Mouse (Mus musculus) layer of hippocampus, adult 9-11 months (tissue): ENCODE measurements around the gene Ly6c1.
A peak's percentile ranks its signal among the peaks of the same experiment; 100 is the strongest.
"Not testable (repeated sequence)": the region's sequence is repeated elsewhere in the genome, so short reads cannot be mapped to it uniquely, and the experiment has no call there.

Experiments
- DNase-seq: peaks from one replicate; pipeline ENCODE4 v3.0.0; 2022

The Ly6c1 gene

DNA sequence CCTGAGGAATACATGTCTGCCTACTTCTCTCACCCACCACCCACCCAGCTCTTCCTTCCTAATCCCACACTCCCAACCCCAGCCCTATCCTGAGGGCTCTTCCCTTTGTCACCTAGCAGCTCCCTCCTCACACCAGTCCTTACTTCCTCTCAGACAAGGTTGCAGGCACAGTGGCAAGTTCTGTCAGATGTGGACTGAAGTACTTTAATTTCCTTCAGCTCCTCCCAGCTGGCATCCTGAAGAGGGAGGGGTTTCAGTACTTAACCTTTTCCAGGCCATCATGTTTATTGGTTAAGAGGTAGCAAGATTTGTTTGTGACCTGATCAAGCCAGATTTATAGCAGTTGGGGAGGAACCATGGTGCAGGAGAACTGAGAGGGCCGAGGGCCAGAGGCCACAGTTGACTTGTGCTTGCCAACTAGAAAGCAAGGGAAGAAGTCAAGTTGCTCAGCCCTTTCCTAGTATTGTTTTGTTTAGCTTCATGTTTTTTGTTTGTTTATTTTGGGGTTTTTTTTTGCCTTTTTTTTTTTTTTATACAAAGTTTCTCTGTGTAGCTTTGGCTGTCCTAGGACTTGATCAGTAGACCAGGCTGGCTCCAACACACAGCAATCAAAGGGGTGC is at the start of gene Ly6c1:
TSS of gene Ly6c1 (minus strand) at position 189 of the 620 bp plus-strand sequence.
- not testable (repeated sequence) for DNase-seq

DNA sequence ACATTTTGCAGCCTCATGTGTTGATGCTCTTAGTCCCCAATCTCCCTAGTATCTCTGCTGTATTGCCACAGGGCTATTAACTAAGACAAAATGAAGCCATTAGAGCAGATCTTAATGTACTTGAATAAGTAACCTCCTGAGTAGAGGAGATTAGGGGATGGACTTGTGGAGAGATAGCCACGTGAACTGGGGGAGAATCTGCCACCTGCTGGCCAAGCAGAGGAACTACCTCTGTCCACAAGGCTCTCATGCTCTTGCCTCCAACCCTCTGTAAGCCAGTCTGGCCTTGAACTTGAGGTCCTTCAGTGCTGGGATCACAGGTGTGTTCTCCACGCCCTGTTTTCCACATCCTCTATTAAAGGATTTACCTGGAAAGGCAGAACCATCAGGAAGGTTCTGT is 39.4 kb upstream of the Ly6c1 start:
- not testable (repeated sequence) for DNase-seq

DNA sequence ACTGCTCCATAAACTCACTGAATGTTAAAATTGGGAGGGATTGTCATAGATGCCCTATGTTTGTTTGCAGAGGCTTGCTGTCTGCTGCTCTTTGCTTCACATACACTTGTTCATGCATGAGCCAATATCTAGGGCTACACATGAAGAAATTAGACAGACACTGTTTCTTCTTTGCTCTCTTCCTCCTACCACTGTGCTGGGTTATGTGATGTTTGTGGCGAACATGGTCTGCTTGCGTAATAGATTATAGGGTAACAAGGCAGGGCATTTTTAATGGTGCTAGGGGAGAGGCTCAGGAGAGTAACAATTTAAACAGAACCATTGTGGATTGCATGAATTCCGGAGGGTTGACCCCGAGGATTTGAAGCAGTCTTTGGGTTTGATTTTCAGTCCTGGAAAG is 21.3 kb upstream of the Ly6c1 start:
- no peak for DNase-seq

DNA sequence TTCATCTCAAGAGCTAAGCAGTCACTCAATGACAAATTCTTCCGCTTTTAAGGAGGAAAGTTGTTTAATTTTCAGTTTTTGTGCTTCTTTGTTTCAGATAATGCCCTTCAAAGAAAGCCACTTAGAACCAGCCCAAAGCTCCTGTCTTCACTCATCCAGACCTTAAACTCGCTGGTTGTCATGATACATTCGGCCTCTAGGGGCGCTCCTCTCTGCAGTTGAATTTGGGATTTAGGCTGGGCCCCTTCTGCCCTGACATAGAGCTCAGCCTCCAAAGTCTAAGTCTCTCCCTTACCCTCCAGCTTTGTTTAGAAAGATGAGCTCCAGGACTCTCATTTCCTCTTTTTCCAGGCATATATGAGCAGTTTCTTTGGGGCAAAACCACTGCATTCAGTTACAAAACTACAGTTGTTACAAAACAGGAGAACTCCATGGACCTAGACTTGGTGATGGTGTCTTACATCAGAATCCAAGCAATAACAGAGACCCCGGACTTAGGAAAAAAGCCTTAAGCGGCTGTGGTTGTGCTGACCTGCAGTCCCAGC is 13.5 kb upstream of the Ly6c1 start:
- DNase-seq = peak; percentile 21

DNA sequence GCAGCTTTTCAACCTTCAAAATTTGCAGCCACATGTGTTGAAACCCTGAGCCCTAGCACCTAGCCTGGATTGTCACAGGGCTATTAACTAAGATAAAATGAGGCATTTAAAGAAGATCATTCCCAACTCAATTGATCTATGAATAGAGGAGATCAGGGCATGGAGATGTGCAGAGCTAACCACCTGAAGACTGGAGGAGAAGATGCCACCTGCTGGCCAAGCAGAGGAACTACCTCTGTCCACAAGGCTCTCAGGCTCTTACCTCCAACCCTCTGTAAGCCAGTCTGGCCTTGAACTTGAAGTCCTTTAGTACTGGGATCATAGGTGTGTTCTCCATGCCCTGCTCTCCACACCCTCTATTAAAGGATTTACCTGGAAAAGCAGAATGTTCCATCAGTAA is 11.9 kb upstream of the Ly6c1 start:
- DNase-seq = no peak

DNA sequence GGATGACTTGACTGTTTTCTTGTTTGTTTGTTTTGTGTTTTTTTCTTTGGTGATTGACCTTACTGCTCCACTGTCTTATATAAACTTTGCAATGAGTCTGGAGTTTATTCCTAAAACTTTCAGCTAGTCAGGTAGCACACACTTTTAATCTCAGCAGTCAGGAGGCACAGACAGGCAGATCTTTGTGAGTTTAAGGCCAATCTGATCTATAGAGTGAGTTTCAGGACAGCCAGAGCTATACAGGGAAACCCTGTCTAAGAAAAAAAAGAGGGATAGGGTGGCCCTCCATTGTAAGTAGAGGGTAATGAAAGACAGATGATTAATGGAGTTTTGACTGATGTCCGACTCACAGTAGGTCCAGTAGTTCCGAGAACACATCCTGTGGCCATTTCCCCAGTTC is 7.4 kb upstream of the Ly6c1 start:
- DNase-seq = no peak

DNA sequence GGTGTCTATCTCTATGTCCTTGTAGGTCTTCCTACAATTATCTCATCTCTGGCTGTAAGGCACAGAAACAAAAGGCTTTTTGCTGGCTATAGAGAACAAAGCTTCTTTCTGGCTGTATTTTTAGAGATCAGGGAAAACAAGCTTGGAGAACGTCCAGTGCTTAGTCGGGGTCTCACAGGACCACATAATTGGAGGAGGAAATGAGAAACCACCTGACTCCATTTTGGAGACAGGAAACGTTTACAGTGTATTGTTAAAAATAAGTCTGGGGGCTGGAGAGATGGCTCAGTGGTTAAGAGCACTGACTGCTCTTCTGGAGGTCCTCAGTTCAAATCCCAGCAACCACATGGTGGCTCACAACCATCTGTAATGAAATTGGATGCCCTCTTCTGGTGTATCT is 6.8 kb upstream of the Ly6c1 start:
- DNase-seq = not testable (repeated sequence)

DNA sequence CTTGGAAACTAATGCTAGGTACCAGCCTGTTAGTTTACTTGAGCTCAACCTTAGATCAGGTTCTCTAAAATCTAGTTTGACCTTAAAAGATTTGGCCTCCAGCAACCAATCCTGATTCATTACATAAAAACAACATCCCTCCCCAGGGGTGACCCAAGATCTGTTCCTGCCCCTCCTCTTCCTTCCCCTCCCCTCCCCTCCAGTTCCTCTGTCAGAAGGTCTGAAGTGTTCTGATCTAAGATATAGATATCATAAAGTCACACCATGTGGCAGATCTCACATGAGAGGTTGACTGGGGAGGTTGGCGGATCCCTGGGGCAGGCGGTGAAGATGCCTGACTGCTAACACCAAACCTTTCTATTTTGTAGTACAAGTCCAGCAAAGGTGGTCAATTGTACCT is 3.8 kb upstream of the Ly6c1 start:
- DNase-seq = not testable (repeated sequence)

DNA sequence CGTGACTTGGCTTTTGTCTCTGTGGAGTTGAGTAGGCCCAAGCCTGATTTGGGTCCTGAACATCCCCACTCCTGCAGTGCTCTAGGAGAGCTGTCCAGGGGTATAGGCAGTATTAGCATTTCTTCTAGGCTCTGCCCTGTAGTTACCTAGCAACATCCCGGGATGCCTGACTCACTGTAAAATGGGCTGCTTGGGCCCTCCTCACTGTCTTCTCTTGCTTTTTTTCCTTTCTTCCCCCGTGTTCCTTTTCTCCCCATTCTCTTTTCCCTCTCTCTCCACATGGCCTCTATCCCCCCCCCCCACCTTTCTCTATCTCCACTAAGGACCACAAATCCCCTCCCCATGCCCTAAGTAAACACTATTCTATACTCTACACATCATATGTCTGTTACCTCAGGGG is 2.5 kb upstream of the Ly6c1 start:
- DNase-seq = not testable (repeated sequence)

DNA sequence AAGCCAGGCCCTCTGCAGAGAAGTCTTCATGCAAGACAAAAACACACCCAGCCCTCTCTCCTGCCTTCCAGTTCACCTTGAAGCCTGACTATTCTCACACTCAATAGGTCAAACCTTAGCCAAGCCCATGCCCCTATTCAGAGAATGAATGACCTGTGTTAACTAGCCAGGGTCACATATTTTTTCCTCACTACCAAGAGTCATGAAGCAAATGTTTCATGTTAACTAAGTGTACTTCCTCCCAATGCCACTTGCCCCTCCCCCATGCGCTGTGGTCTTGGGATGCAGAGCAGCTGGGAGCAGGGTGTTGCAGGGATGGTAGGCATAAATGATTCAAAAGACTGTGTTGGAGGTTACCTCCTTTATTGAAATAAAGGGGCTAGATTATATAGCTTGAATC is 2.0 kb upstream of the Ly6c1 start:
- DNase-seq = not testable (repeated sequence)

DNA sequence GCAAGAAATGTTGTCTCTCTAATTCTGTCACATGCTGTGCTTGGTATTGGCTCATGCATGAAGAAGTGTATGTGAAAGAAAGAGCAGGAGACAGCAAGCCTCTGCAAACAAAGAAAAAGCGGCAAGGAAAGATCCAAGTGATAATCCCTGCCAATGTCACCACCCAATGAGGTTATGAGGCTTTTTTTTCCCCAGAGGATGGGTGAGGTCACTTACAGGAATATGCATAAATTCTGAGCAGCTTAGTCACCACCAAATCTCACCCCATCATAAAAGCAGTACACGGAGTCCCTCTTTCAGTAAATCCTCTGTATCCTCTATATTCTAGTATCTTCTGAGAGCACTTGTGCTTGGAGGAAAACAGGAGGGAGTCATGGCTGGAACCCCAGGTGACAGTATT is 1.2 kb upstream of the Ly6c1 start:
- DNase-seq = not testable (repeated sequence)

DNA sequence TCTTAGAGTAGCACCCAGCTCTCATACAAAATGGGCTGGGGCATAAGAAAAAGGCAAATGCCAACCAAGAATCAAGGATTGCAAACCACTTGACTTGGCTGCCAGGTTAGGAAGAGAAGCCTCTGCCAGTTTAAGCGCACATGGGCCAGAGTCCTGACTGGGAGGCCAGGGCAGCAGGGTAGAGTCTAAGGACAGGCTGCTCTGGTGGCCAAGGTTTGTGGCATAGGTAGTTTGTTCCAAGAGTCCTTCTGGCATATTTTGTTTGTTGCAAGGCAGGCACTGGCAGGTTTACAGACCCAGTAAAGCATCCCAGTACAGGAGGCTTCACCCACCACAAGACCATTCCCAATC is 685 bp downstream of the Ly6c1 start:
- not testable (repeated sequence) for DNase-seq

DNA sequence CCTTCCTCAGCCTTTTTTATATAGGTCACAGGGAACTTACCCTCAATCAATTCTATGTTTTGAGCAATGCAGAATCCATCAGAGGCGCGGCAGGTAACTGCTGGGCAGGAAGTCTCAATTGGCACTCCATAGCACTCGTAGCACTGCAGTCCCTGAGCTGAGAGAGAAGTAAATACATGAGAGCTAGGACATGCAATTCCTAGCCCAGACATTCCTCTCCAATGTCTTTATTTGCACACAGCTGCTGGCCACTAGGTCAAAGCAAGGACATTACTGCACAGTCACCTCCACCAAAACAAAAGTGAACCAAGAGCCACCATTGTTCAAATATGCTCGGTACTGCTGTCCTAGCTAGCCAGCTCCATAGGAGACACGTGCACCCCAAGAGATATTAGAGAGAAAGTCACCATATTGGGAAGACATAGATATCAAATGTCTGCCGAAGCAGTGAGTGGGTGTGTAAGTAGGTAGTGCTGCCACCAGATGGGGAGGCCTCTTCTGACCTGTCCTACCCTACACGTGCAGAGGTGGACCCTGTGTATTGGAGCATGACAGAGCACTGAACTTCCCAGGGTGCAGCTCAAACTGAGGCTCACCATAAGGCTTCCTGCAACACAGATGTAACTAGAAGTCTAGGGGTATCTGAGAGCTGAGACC is 1.2 kb downstream of the Ly6c1 start:
- DNase-seq = not testable (repeated sequence)

DNA sequence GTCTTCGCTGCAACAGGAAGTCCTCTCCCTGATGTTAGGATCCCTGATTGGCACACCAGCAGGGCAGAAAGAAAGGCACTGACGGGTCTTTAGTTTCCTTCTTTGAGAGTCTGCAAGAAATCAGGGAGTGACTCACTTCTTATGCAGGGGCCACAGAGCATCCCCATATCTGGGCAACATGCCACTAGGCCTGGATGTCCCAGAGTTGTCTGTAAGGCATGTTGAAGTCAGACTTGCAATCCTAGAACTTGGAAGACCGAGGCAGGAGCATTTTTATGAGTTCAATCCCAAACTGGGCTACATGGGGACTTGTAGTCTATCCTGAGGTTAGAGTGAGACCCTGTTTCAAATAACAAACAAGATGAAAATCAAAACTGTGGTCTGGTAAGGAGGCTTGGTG is 3.1 kb downstream of the Ly6c1 start:
- DNase-seq = not testable (repeated sequence)

DNA sequence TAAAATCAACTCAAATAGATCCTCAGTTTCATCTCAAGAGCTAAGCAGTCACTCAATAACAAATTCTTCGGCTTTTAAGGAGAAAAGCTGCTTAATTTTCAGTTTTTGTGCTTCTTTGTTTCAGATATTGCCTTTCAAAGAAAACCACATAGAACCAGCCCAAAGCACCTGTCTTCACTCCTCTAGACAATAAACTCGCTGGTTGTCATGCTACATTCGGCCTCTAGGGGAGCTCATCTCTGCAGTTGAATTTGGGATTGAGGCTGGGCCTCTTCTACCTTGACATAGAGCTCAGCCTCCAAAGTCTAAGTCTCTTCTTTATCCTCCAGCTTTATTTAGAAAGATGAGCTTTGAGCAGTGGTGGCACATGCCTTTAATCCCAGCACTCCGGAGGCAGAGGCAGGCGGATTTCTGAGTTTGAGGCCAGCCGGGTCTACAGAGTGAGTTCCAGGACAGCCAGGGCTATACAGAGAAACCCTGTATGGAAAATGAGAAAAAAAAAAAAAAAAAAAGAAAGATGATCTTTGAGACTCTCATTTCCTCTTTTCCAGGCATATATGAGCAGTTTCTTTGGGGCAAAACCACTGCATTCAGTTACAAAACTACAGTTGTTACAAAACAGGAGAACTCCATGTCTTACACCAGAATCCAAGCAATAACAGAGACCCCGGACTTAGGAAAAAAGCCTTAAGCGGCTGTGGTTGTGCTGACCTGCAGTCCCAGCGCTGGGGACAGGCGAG is 27.4 kb downstream of the Ly6c1 start:
- DNase-seq = not testable (repeated sequence)

DNA sequence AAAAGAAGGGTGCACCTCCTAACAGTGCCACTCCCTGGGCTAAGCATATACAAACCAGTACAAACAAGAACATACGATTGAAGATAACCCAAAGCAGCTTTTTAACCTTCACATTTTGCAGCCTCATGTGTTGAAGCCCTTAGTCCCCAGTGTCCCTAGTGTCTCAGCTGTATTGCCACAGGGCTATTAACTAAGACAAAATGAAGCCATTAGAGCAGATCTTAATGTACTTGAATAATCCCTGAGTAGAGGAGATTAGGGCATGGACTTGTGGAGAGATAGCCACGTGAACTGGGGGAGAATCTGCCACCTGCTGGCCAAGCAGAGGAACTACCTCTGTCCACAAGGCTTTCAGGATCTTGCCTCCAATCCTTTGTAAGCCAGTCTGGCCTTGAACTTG is 29.2 kb downstream of the Ly6c1 start:
- DNase-seq = not testable (repeated sequence)
